Mouse (Mus musculus) B cell, adult 62 days (primary cell): ENCODE results near the gene Gnat3. TPM values are rescaled to one million over a fixed set of nuclear protein-coding genes. Genes with fewer than 3 reads are reported as not detected.

Source experiments
- total RNA-seq: library from RNA; stranded (reverse); gene quantifications from 4 replicates; pipeline ENCODE4 v1.2.4, GENCODE M21; 2023

Gene Gnat3
- not detected in 4 replicates for total RNA-seq

DNA sequence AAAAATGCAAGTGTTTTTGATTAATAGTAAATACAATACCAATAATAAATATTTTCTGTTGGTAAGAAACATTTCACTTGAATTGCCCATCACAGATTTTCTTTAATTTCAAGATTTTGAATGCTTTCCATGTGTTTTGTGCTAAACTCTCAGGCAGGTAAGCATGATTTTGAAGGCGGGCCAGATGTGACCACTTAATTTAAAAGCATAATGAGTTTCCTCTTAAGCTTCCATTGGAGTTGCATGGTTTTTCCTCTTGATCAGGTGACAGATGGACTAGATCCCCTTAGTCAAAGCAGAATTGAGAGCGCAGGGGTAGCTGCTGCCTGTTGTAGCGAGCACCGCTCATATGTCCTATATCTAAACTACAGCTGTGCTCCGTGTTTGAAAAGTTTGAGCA is at the start of gene Gnat3:
Gene Gnat3 (plus strand): TSS at position 301 of the 400 bp plus-strand sequence.

Other genes starting within 250 kb of the Gnat3 start
- gene Cd36, start 73.7 kb upstream of the Gnat3 start, total RNA-seq: 53.1 to 66.9 TPM (median 65.1 TPM) in 4 replicates